Mouse (Mus musculus) liver, adult 2 months (tissue): ENCODE results near the gene Gpr26.

Experiments used
- CTCF ChIP-seq: fragments of 200-500 bp; IDR thresholded peaks from 2 replicates; pipeline ENCODE4 v1.5.1; 2011; ENCODE audit warnings: low read depth, low read length, control low read depth
- POLR2A ChIP-seq: fragments of 200-500 bp; IDR thresholded peaks from 2 replicates; pipeline ENCODE4 v1.6.1; 2011; ENCODE audit warnings: low read length, control low read depth; ENCODE audit not compliant: insufficient read depth; ENCODE audit errors: extremely low read depth

GRCm38 (mm10) chr7:131953402-131953801 is 12.9 kb upstream of the Gpr26 start:
- no peak for TF ChIP-seq CTCF
- no peak for TF ChIP-seq POLR2A
